Mouse (Mus musculus): Measurements from ENCODE around the gene Pex5l. TPM values are rescaled to one million over a fixed set of nuclear protein-coding genes. Genes with fewer than 3 reads are reported as not detected.
A peak's percentile ranks its signal among the peaks of the same experiment; 100 is the strongest.

Gene Pex5l
- total and polyA plus RNA-seq, 3 experiments, result 0.08 to 0.44 (median 0.44) TPM

DNA sequence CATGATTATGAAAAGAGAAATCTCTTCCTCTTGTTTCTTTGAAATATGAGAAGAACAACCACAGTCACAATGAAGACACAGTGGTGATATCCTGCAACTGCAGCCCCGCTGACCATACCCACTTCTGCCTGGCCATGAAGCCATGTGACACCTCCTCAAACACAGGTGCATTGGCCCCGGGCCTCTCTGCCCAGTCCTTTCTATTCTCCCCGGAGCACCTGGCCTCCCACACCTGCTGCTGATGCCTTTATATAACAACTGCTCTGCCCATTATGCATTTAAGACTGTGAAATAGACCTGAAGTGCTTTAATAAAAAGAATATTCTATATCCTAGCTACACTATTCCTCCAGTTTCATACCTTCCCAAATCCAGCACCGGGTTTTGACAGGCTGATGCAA, 54.8 kb downstream of the Pex5l start:
- TF ChIP-seq CHD1 (IDR thresholded peaks at IDR 0.05; ENCODE audit: low read depth, low read length) (no peak), ZMIZ1 (IDR thresholded peaks at IDR 0.05; ENCODE audit: low read depth, low read length) (no peak), KAT2A (IDR thresholded peaks at IDR 0.05; ENCODE audit: insufficient replicate concordance, low read length) (no peak), SMC3 (IDR thresholded peaks at IDR 0.05; ENCODE audit: low read depth, low read length) (no peak), ZNF384 (IDR thresholded peaks at IDR 0.05; ENCODE audit: low read depth, low read length) (no peak), MAX (IDR thresholded peaks at IDR 0.05; ENCODE audit: low read length) (no peak), USF2 (conservative IDR thresholded peaks at IDR 0.05; ENCODE audit: low read depth, low read length) (no peak), MYC (IDR thresholded peaks at IDR 0.05; ENCODE audit: low read depth, low read length) (no peak)
- DNase-seq (ENCODE audit: extremely low read depth), result no peak
- Histone ChIP-seq H3K4me3 (replicated peaks in 1 of 3; ENCODE audit: low read depth in 2 of 3, low read length in 2 of 3, poor library complexity in 1 of 3) (no peak overlapping the region), H3K9ac (ENCODE audit: insufficient read depth, low read depth) (no peak overlapping the region), H3K4me2 (ENCODE audit: insufficient read depth, low read depth, poor library complexity, severe bottlenecking) (no peak overlapping the region), H3K4me1 (ENCODE audit: control insufficient read depth in 1 of 2, insufficient read depth in 2 of 2) (peaks cover 0 to 12% of the 10 kb centered on the region in 2 experiments; a peak in 3 of 4 replicates), H3K36me3 (replicated peaks in 1 of 2; ENCODE audit: control insufficient read depth in 1 of 2, insufficient read depth in 1 of 2, low read length in 1 of 2) (no peaks in the 10 kb centered on the region), H3K27me3 (replicated peaks) (no peaks in the 10 kb centered on the region), H3K79me2 (replicated peaks; ENCODE audit: control insufficient read depth, extremely low read depth, insufficient read depth, poor library complexity, severe bottlenecking) (no peaks in the 10 kb centered on the region), H3K9me3 (replicated peaks; ENCODE audit: low read length) (no peaks in the 10 kb centered on the region), H3K27ac (ENCODE audit: insufficient read depth, low read depth) (no peak overlapping the region)
- dilution Hi-C loops (cut with MboI; ENCODE audit: extremely low pct_ligation_motif_present, extremely low pct_unique_long_range_greater_than_20kb, low sequenced_read_pairs), result no loop called here
- in situ Hi-C loops (cut with MboI; ENCODE audit: low pct_ligation_motif_present, low pct_unique_long_range_greater_than_20kb, low sequenced_read_pairs), result no loop called here

DNA sequence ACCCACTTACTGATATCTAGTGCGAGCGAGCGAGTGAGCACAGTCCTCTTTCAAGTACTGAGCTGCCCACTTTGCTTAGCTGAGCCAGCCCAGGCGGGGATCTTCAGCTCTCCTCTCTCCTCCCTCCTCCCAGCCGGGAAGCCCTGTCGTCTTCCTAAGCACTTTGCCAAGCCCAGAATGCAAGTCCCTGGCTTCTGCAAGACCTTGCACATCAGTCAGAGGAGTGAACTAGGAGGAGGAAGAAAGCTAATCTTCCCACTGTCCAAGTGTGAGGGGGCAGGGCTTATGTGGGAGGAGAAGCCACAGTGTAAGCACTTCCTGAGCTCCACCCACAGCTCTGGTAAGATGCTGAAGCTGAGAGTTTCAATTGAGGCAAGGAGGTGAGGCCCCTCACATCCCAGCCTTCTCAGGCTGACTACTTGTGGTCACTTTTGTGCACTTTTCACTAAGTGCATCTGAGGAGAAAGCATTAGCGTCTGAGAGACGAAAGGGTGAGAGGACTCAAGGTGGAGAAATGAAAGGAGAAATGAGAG, 60.2 kb downstream of the Pex5l start:
- Histone ChIP-seq H3K27ac (ENCODE audit: insufficient read depth, low read depth) (no peak overlapping the region), H3K9ac (ENCODE audit: insufficient read depth, low read depth) (no peak overlapping the region), H3K4me3 (replicated peaks in 1 of 3; ENCODE audit: low read depth in 2 of 3, low read length in 2 of 3, poor library complexity in 1 of 3) (peak overlapping the region in 1 of 3 experiments; percentile 27), H3K36me3 (replicated peaks in 1 of 2; ENCODE audit: control insufficient read depth in 1 of 2, insufficient read depth in 1 of 2, low read length in 1 of 2) (no peaks in the 10 kb centered on the region), H3K9me3 (replicated peaks; ENCODE audit: low read length) (no peaks in the 10 kb centered on the region), H3K4me2 (ENCODE audit: insufficient read depth, low read depth, poor library complexity, severe bottlenecking) (peak overlapping the region; percentile 85; the same call in 1 of the 2 replicates), H3K27me3 (replicated peaks) (no peaks in the 10 kb centered on the region), H3K79me2 (replicated peaks; ENCODE audit: control insufficient read depth, extremely low read depth, insufficient read depth, poor library complexity, severe bottlenecking) (no peaks in the 10 kb centered on the region), H3K4me1 (ENCODE audit: control insufficient read depth in 1 of 2, insufficient read depth in 2 of 2) (peaks cover 0 to 15% of the 10 kb centered on the region in 2 experiments)
- TF ChIP-seq BHLHE40 (IDR thresholded peaks at IDR 0.05; ENCODE audit: low read depth, low read length), result peak; percentile 5; the same call in 1 of the 2 replicates
- no peak for TF ChIP-seq ELF1 (IDR thresholded peaks at IDR 0.05; ENCODE audit: low read depth, low read length)
- TF ChIP-seq PAX5 (IDR thresholded peaks at IDR 0.05; ENCODE audit: low read length), result no peak
- TF ChIP-seq MAFK (IDR thresholded peaks at IDR 0.05; ENCODE audit: insufficient replicate concordance, low read length), result peak; percentile 62
- peak; percentile 41; the same call in 1 of the 2 replicates for TF ChIP-seq IRF4 (IDR thresholded peaks at IDR 0.05; ENCODE audit: low read depth, low read length)
- in situ Hi-C loops (cut with MboI; ENCODE audit: low pct_ligation_motif_present, low pct_unique_long_range_greater_than_20kb, low sequenced_read_pairs), result no loop called here
- dilution Hi-C loops (cut with MboI; ENCODE audit: extremely low pct_ligation_motif_present, extremely low pct_unique_long_range_greater_than_20kb, low sequenced_read_pairs), result no loop called here
- DNase-seq (ENCODE audit: extremely low read depth), result peak; percentile 74

DNA sequence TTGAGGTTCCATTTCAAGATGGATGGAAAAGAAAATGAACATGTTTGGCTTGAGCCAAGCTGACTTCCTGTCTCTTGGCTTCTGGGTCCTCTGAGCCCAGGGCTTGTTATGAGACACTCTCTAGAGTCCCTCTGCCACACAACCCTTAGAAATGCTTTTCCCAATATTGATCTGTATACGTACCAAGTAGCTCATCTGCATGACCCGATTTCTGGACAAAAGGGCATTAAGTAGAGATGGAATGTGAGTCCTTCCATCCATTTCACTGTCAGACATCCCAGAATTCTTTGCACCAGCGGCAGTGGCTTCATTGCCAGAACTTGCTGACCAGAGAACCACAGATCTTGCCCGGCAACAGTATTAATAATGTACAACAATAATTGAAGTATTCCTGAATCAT, 61.3 kb downstream of the Pex5l start:
- TF ChIP-seq ZKSCAN1 (IDR thresholded peaks at IDR 0.05; ENCODE audit: borderline replicate concordance, low read depth, low read length) (no peak), MYC (IDR thresholded peaks at IDR 0.05; ENCODE audit: low read depth, low read length) (no peak), CTCF (conservative IDR thresholded peaks at IDR 0.05 in 1 of 2, IDR thresholded peaks at IDR 0.05 in 1 of 2; ENCODE audit: low read depth in 2 of 2, low read length in 2 of 2) (no peak), IRF4 (IDR thresholded peaks at IDR 0.05; ENCODE audit: low read depth, low read length) (no peak), CHD2 (IDR thresholded peaks at IDR 0.05; ENCODE audit: low read length) (no peak), NRF1 (IDR thresholded peaks at IDR 0.05; ENCODE audit: low read depth, low read length) (no peak), NELFE (IDR thresholded peaks at IDR 0.05; ENCODE audit: low read depth, low read length) (no peak), SIN3A (IDR thresholded peaks at IDR 0.05; ENCODE audit: low read length) (no peak), SMC3 (IDR thresholded peaks at IDR 0.05; ENCODE audit: low read depth, low read length) (no peak), JUND (conservative IDR thresholded peaks at IDR 0.05; ENCODE audit: low read depth, low read length) (no peak), ELF1 (IDR thresholded peaks at IDR 0.05; ENCODE audit: low read depth, low read length) (no peak), KAT2A (IDR thresholded peaks at IDR 0.05; ENCODE audit: insufficient replicate concordance, low read length) (no peak), MAFK (IDR thresholded peaks at IDR 0.05; ENCODE audit: insufficient replicate concordance, low read length) (no peak), ZMIZ1 (IDR thresholded peaks at IDR 0.05; ENCODE audit: low read depth, low read length) (no peak)
- Histone ChIP-seq H3K9ac (ENCODE audit: insufficient read depth, low read depth) (no peak overlapping the region), H3K9me3 (replicated peaks; ENCODE audit: low read length) (no peaks in the 10 kb centered on the region), H3K36me3 (replicated peaks in 1 of 2; ENCODE audit: control insufficient read depth in 1 of 2, insufficient read depth in 1 of 2, low read length in 1 of 2) (no peaks in the 10 kb centered on the region), H3K27ac (ENCODE audit: insufficient read depth, low read depth) (no peak overlapping the region), H3K4me1 (ENCODE audit: control insufficient read depth in 1 of 2, insufficient read depth in 2 of 2) (peaks cover 0 to 15% of the 10 kb centered on the region in 2 experiments), H3K4me3 (replicated peaks in 1 of 3; ENCODE audit: low read depth in 2 of 3, low read length in 2 of 3, poor library complexity in 1 of 3) (no peak overlapping the region), H3K79me2 (replicated peaks; ENCODE audit: control insufficient read depth, extremely low read depth, insufficient read depth, poor library complexity, severe bottlenecking) (no peaks in the 10 kb centered on the region), H3K4me2 (ENCODE audit: insufficient read depth, low read depth, poor library complexity, severe bottlenecking) (no peak overlapping the region), H3K27me3 (replicated peaks) (no peaks in the 10 kb centered on the region)
- no peak for DNase-seq (ENCODE audit: extremely low read depth)
- dilution Hi-C loops (cut with MboI; ENCODE audit: extremely low pct_ligation_motif_present, extremely low pct_unique_long_range_greater_than_20kb, low sequenced_read_pairs) (no loop called here), in situ Hi-C loops (cut with MboI; ENCODE audit: low pct_ligation_motif_present, low pct_unique_long_range_greater_than_20kb, low sequenced_read_pairs) (no loop called here)

Data from CH12.LX (cell line).